Mouse (Mus musculus) hindbrain, embryonic 10.5 days (tissue): ENCODE measurements around the gene Cfap100. TPM values are rescaled to one million over a fixed set of nuclear protein-coding genes. Genes with fewer than 3 reads are reported as not detected.
A peak's percentile ranks its signal among the peaks of the same experiment; 100 is the strongest.

Experiments used
- DNase-seq: peaks from one replicate; pipeline ENCODE4 v3.0.0-alpha.2; 2017; ENCODE audit warnings: low spot score
- H3K27ac ChIP-seq: fragments of 300-500 bp; sonication (generic); 2 replicates; pipeline ENCODE4 v1.5.1; 2016; ENCODE audit warnings: mild to moderate bottlenecking, moderate library complexity
- H3K27me3 ChIP-seq: fragments of 300-500 bp; sonication (generic); 2 replicates; pipeline ENCODE4 v1.6.1; 2016; ENCODE audit warnings: mild to moderate bottlenecking; ENCODE audit not compliant: poor library complexity, insufficient read depth, severe bottlenecking
- H3K36me3 ChIP-seq: fragments of 300-500 bp; sonication (generic); 2 replicates; pipeline ENCODE4 v1.6.1; 2016; ENCODE audit warnings: mild to moderate bottlenecking, moderate library complexity
- H3K4me1 ChIP-seq: fragments of 300-500 bp; sonication (generic); replicated peaks from 2 replicates; pipeline ENCODE4 v1.6.1; 2016; ENCODE audit warnings: mild to moderate bottlenecking
- H3K4me3 ChIP-seq: fragments of 300-500 bp; sonication (generic); 2 replicates; pipeline ENCODE4 v1.5.1; 2016; ENCODE audit warnings: mild to moderate bottlenecking, moderate library complexity
- H3K9me3 ChIP-seq: fragments of 300-500 bp; sonication (generic); 2 replicates; pipeline ENCODE4 v1.6.1; 2016; ENCODE audit warnings: mild to moderate bottlenecking, moderate library complexity
- whole genome bisulfite sequencing: fragments of 180-500 bp; shearing (Covaris S2); methylation state at CpG from one replicate; pipeline ENCODE4 v1.1.7; 2016; 5-methylcytosine and 5-hydroxymethylcytosine counted together
- polyA plus RNA-seq: library from polyadenylated mRNA; unstranded; fragments of >200 nt; fragmentation: Nextera tagmentation; extraction: Ambion mirVana; gene quantifications from 2 replicates; pipeline ENCODE4 v1.2.1, GENCODE M21; 2016

The Cfap100 gene
- polyA plus RNA-seq, 1 experiment from 2014 or later: 2.0 TPM

DNA sequence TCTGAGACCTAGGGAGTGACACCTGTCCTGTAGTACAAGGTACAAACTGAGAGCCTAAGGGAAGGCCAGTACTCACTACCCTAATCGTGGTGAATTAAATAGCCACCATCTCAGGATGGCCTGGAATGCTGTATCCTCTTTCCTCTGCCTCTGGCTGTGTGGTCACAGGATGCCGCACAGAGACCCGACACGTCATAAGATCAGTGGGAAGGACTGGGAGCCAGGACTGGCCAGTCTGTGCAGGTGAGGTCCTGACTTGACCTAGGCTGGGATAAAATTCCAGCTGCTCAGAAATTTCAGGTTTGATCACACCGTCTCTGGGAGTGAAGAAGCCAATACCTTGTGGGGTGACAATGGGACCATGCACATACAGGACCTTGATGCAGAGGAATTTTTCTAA is 22.9 kb upstream of the Cfap100 start:
- Histone ChIP-seq H3K27ac (no peak overlapping the region), H3K4me3 (no peak overlapping the region), H3K36me3 (no peaks in the 10 kb centered on the region), H3K9me3 (no peaks in the 10 kb centered on the region), H3K4me1 (peaks cover 9% of the 10 kb centered on the region), H3K27me3 (no peaks in the 10 kb centered on the region; the same call in 1 of the 2 replicates)
- DNase-seq: no peak
- WGBS: 83% methylated on average over 5 of the region's 5 CpGs

DNA sequence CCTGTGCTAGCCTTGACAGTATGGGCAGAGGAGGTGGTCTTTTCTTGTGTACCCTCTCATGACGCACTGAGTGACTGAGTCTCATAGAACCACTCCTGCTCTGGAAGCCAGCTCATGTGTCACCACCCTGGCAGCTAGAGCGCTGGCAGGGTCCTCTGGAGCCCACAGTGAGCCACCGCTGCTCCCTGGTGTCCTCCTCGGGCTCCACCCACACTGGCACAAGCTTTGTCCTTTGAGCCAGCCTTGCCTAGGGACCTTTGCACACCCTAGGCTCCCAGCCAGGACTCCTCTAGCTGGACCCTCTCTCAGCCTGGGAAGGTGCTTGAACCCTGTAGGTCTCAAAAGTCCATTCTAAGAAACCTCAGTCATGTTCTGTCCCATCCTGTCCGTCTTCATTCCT is 22.1 kb upstream of the Cfap100 start:
- H3K36me3 ChIP-seq: no peaks in the 10 kb centered on the region
- no peaks in the 10 kb centered on the region for H3K9me3 ChIP-seq
- DNase-seq: no peak
- H3K27ac ChIP-seq: no peak overlapping the region
- no peaks in the 10 kb centered on the region; the same call in 1 of the 2 replicates for H3K27me3 ChIP-seq
- H3K4me1 ChIP-seq: peaks cover 10% of the 10 kb centered on the region
- 75% methylated on average over 5 of the region's 5 CpGs for WGBS
- no peak overlapping the region for H3K4me3 ChIP-seq

GRCm38 (mm10) chr6:90450179-90450578 is 21.6 kb upstream of the Cfap100 start:
- no peak overlapping the region for H3K27ac ChIP-seq
- WGBS: 34% methylated on average over 7 of the region's 7 CpGs

DNA sequence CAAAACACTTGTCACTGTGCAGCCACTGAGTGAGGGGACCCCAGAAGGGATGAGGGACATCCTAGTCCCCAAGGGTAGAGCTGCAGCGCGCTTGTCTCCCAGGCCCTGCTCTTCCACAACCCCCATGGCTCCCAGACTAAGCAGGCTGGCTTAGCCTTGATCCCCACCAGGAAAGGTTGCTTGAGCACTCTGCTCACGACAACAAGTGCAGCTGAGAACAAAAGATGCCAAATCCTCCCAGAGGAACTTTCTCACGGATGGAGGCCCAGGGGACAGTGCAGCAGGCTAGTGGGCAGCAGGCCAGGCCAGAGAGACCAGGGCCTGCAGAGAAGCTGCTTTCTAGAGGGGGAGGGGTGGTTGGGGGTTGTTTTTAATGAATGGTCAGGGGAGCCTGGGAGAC is 18.3 kb upstream of the Cfap100 start:
- Histone ChIP-seq H3K9me3 (no peaks in the 10 kb centered on the region), H3K4me3 (no peak overlapping the region), H3K4me1 (peaks cover 10% of the 10 kb centered on the region), H3K36me3 (no peaks in the 10 kb centered on the region), H3K27me3 (no peaks in the 10 kb centered on the region; the same call in 1 of the 2 replicates), H3K27ac (peak overlapping the region; percentile 73)
- WGBS: 41% methylated on average over 4 of the region's 4 CpGs
- DNase-seq: no peak

More at GRCm38 (mm10) chr6:90450179-90450578, 21.6 kb upstream of the Cfap100 start:
- Histone ChIP-seq H3K27me3 (no peaks in the 10 kb centered on the region; the same call in 1 of the 2 replicates), H3K4me1 (peaks cover 10% of the 10 kb centered on the region), H3K4me3 (no peak overlapping the region), H3K36me3 (no peaks in the 10 kb centered on the region), H3K9me3 (no peaks in the 10 kb centered on the region)
- peak; percentile 71 for DNase-seq

DNA sequence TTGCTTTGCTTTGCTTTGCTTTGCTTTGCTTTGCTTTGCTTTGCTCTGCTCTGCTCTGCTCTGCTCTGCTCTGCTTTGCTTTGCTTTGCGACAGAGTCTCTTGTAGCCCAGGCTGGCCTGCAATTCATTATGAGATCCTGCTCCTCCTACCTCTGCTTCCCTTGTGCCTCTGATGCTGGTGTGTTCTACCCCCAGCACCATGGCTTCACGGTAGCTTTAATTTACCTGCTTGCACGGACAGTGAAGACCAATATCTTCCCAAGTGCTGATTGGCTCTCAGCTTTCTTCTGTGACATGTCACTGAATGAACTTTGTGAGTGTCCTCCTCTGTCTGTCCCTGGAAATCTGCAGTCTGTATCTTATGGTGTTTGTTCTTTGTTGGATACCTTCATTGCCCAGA is 8.4 kb upstream of the Cfap100 start:
- Histone ChIP-seq H3K36me3 (no peaks in the 10 kb centered on the region), H3K27me3 (no peaks in the 10 kb centered on the region), H3K4me3 (no peak overlapping the region), H3K4me1 (no peaks in the 10 kb centered on the region), H3K27ac (no peak overlapping the region), H3K9me3 (peaks cover 4% of the 10 kb centered on the region; the same call in 1 of the 2 replicates)
- no peak for DNase-seq
- 93% methylated on average over 3 of the region's 3 CpGs for WGBS

GRCm38 (mm10) chr6:90436192-90436907 is 7.8 kb upstream of the Cfap100 start:
- DNase-seq: no peak
- no peak overlapping the region for H3K27ac ChIP-seq
- 86% methylated on average over 10 of the region's 10 CpGs for WGBS
- H3K9me3 ChIP-seq: peaks cover 4% of the 10 kb centered on the region; the same call in 1 of the 2 replicates
- no peaks in the 10 kb centered on the region for H3K4me1 ChIP-seq
- no peak overlapping the region for H3K4me3 ChIP-seq
- H3K27me3 ChIP-seq: no peaks in the 10 kb centered on the region
- no peaks in the 10 kb centered on the region for H3K36me3 ChIP-seq

- peaks cover 4% of the 10 kb centered on the region; the same call in 1 of the 2 replicates for H3K9me3 ChIP-seq
- no peaks in the 10 kb centered on the region for H3K4me1 ChIP-seq
- WGBS: 15% methylated on average over 11 of the region's 11 CpGs
- H3K36me3 ChIP-seq: no peaks in the 10 kb centered on the region
- peak; percentile 80 for DNase-seq
- no peak overlapping the region for H3K4me3 ChIP-seq
- no peak overlapping the region for H3K27ac ChIP-seq
- no peaks in the 10 kb centered on the region for H3K27me3 ChIP-seq
Measured at GRCm38 (mm10) chr6:90435195-90435618, 6.6 kb upstream of the Cfap100 start.

- Histone ChIP-seq H3K36me3 (no peaks in the 10 kb centered on the region), H3K9me3 (peaks cover 4% of the 10 kb centered on the region; the same call in 1 of the 2 replicates), H3K4me1 (no peaks in the 10 kb centered on the region), H3K27me3 (no peaks in the 10 kb centered on the region), H3K27ac (no peak overlapping the region), H3K4me3 (no peak overlapping the region)
- WGBS: 75% methylated on average over 3 of the region's 3 CpGs
- DNase-seq: no peak
Measured at GRCm38 (mm10) chr6:90434687-90435086, 6.1 kb upstream of the Cfap100 start.

DNA sequence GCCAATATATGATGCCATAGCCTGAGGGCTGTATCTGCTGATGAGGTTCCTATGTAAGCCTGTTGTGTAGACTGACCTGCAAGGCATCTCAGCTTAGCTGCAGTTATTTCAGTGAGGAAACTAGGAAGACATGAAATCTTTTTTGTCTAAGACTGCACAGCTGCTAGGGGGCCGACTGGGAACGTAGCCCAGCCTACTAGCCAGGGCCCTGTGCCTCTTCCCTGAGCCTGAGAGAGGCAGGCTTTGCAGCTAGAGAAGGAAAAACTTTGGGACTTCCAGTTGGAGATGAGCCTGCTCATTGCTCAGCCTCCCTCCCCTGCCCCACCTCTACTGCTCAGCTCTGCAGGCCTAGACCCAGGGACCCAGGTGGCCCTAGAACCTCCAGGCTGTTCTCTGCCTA is 2.9 kb upstream of the Cfap100 start:
- H3K36me3 ChIP-seq: no peaks in the 10 kb centered on the region

GRCm38 (mm10) chr6:90429911-90430310 is 1.3 kb upstream of the Cfap100 start:
- peaks cover 14% of the 10 kb centered on the region for H3K4me1 ChIP-seq
- H3K36me3 ChIP-seq: no peaks in the 10 kb centered on the region
- DNase-seq: no peak
- no peak overlapping the region for H3K27ac ChIP-seq
- 82% methylated on average over 14 of the region's 14 CpGs for WGBS
- H3K27me3 ChIP-seq: peaks cover 21% of the 10 kb centered on the region
- H3K4me3 ChIP-seq: no peak overlapping the region
- H3K9me3 ChIP-seq: no peaks in the 10 kb centered on the region

More for the DNA sequence above, 2.9 kb upstream of the Cfap100 start:
- Histone ChIP-seq H3K27ac (no peak overlapping the region), H3K4me1 (peaks cover 14% of the 10 kb centered on the region), H3K9me3 (no peaks in the 10 kb centered on the region), H3K4me3 (no peak overlapping the region), H3K27me3 (peaks cover 17% of the 10 kb centered on the region)
- no peak for DNase-seq
- WGBS: 80% methylated on average over 2 of the region's 2 CpGs

DNA sequence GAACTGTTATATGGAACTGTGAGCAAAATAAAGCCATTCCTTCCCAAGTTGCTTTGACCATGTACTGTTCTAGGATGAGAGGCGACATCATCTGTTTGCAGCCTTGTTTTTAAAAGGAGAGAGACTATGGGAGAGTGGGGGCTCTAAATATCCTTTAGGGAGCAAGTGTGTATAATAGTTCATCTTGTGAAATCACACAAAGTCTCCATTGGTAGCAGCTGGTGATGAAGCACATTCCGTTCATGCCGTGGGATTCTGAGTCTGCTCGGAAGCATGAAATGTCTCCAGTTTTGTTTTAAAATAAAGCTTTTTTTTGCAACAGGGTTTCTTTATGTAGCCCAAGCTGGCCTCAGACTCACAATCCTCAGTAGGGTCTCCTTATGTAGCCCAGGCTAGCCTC is 2.6 kb downstream of the Cfap100 start:
- H3K36me3 ChIP-seq: no peaks in the 10 kb centered on the region
- no peak overlapping the region for H3K4me3 ChIP-seq
- peaks cover 34% of the 10 kb centered on the region for H3K27me3 ChIP-seq
- 89% methylated on average over 4 of the region's 4 CpGs for WGBS
- H3K27ac ChIP-seq: no peak overlapping the region
- no peak for DNase-seq
- no peaks in the 10 kb centered on the region for H3K9me3 ChIP-seq
- H3K4me1 ChIP-seq: peaks cover 30% of the 10 kb centered on the region

DNA sequence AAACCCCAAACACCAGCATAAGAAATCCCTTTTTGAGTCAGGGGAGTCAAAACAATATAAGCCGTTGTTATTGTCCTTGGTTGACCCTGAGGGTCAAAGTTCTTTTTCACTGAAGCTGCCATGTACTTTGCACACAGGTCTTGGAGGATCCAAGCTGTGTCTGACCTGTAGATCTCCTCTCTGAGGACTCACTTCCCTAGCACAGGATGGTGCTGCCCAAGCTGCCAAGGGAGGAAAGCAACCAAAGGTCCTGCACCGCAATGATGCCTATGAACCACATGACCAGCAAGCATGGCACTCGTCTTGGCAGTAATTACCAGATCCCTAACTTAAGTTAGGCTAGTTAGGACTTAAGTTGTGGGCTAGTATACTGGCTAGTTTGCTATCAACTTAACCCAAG is 3.2 kb downstream of the Cfap100 start:
- no peak for DNase-seq
- no peaks in the 10 kb centered on the region for H3K9me3 ChIP-seq
- H3K36me3 ChIP-seq: no peaks in the 10 kb centered on the region
- no peak overlapping the region for H3K27ac ChIP-seq
- H3K27me3 ChIP-seq: peaks cover 34% of the 10 kb centered on the region
- H3K4me3 ChIP-seq: no peak overlapping the region
- WGBS: 76% methylated on average over 3 of the region's 3 CpGs
- H3K4me1 ChIP-seq: peaks cover 30% of the 10 kb centered on the region

DNA sequence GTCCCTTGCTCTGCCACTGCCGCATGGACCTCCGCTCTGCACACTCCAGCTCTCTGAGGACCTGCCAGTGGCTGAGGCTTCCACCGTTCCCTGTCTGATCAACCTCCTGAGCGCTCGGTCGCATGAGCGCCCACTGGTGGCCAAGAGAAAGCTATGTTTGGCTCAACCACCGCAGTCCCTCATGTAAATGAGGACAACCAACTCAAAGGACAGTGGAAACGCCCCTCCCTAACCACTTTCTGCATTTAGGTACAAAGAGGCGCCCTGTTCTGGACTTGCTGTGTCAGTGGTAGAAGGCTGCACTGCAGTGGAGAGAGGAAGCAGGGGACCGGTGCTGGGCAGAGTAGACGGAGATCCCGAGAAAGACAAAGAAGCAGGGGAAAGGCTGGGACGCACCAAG is 6.0 kb downstream of the Cfap100 start:
- Histone ChIP-seq H3K4me1 (peaks cover 16% of the 10 kb centered on the region), H3K4me3 (peak overlapping the region; percentile 42), H3K36me3 (no peaks in the 10 kb centered on the region), H3K9me3 (no peaks in the 10 kb centered on the region), H3K27ac (peak overlapping the region; percentile 81), H3K27me3 (peaks cover 28% of the 10 kb centered on the region)
- WGBS: 5% methylated on average over 14 of the region's 14 CpGs
- peak; percentile 84 for DNase-seq
